Mouse (Mus musculus) gastrocnemius, adult 18-20 months (tissue): ENCODE data around the gene Nxnl1. TPM values are rescaled to one million over a fixed set of nuclear protein-coding genes. Genes with fewer than 3 reads are reported as not detected.
A peak's percentile ranks its signal among the peaks of the same experiment; 100 is the strongest.

Source experiments
- DNase-seq: peaks from one replicate; pipeline ENCODE4 v3.0.0; 2021; ENCODE audit warnings: low spot score
- long read RNA-seq, 2 experiments: library from polyadenylated mRNA; stranded (forward); transcript quantifications; one replicate each; pipeline ENCODE4 v2.0.0; 2021
- total RNA-seq, 2 experiments: library from RNA; stranded (reverse); gene quantifications; 2 replicates each; pipeline ENCODE4 v1.2.3; 2021

Nxnl1 gene
- not detected for total RNA-seq
- long read RNA-seq, experiment 1: 0 reads
- long read RNA-seq, experiment 2: 0 reads

DNA sequence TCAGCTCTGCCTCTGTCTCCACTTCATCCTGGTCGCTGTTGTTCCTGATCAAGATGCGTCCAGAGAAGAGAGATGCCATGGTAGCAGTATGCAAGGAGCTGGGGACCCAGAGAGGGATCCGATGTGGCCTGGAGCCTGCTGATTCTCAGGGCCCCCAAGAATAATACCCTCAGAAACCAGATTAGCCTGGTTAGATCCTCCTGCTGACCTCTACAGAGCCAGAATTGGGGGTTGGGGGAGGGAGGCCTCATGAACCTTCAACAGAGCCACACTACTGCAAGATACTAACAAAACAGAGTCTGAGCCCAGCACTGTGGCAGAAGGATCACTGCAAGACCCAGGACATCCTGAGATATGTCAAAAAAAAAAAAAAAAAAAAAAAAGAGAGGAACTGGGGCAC, at the start of gene Nxnl1:
Gene Nxnl1 (minus strand): TSS at position 101 of the 400 bp plus-strand sequence.
- DNase-seq: no peak

- no peak for DNase-seq
These were observed 47.0 kb upstream of the Nxnl1 start for GRCm38 (mm10) chr8:71613418-71613817.

DNA sequence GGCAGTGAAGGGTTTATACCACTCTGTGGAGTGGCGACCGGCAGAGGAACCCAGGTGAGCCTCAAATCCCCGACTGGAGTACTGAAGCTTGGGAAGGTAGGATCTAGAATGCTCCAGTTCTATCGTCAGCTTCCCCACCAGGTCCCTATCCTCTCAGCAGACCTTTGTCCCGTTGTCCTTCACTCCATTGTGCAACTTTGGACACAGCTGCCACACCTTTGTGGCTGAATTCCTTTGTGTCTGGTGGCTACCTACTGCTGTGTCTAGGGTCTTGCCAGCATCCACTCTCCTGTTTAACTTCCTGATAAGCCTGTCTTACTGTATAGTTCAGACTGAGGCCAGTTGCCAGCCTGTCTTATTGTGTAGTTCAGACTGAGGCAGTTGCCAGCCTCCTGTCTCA, 45.7 kb upstream of the Nxnl1 start:
- no peak for DNase-seq

DNA sequence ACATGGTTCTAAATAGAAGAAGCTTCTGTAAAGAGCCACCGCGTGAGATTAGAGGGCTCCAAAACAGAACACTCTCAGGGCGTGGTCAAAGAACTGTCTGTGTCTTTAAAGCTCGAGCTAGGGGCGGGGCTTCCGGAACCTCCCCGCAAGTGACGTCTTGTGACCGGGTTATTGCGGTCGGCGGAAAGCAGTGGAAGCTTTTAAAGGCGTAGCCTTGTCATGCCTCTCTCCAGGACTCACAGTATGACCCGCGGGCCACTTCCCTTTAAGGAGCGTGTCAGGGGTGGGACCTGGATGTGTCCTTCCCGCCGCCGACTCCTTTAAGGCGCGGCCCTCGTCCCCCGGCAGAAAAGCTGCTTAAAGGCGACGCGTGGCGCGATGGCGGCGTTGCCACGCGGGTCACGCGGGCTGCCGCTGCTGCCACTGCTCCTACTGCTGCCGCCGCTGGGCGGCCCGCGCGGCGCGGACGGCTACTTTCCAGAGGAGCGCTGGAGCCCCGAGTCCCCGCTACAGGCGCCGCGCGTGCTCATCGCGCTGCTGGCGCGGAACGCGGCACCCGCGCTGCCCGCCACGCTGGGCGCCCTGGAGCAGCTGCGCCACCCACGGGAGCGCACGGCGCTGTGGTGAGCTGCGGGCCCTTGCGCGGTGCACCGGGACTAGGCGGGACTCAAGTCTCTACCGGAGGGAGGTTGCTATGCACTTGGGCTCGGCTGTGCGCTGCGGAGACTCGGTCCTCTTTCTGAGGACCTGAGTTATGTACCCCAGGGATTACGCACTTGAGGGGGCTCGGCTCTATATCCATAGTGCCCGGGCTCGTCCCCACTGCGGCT, 44.6 kb upstream of the Nxnl1 start, which contains the start of gene Colgalt1:
Gene Colgalt1 (plus strand): TSS at position 177 of the 830 bp plus-strand sequence.
- peak; percentile 99 for DNase-seq

- no peak for DNase-seq
These were observed 37.6 kb upstream of the Nxnl1 start for GRCm38 (mm10) chr8:71604021-71604420.

DNA sequence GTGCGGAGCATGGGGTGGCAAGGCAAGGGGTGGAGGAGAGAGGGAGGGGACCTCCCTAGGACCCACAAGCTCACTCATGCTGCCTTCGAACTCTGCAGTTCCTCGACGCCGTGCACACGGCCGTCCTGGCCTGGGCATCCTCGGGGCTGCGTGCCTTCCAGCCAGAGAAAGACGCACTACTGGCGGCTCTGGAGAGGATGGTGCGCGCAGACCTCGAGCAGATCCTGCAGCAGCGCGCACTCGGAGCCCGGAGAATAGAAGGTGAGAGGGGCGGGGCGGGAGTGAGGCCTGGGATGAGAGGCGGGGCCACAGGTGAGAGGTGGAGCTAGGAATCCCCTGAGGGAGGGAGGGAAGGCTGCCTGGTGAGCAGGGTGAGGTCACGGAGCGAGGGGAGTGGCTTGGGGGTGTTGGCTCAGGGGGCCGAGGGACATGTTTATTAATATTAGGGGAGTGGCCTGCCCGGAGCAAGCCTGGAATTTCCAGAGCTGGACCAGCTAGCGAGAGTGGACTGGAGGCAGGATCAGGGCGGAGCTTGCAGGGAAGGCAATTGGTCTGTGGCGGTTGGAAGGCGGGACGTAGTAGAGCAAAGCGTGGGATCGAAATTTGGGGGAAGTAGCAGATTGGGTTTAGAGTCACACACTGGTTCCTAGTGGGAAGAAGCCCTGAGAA, 36.4 kb upstream of the Nxnl1 start:
- peak; percentile 78 for DNase-seq

DNA sequence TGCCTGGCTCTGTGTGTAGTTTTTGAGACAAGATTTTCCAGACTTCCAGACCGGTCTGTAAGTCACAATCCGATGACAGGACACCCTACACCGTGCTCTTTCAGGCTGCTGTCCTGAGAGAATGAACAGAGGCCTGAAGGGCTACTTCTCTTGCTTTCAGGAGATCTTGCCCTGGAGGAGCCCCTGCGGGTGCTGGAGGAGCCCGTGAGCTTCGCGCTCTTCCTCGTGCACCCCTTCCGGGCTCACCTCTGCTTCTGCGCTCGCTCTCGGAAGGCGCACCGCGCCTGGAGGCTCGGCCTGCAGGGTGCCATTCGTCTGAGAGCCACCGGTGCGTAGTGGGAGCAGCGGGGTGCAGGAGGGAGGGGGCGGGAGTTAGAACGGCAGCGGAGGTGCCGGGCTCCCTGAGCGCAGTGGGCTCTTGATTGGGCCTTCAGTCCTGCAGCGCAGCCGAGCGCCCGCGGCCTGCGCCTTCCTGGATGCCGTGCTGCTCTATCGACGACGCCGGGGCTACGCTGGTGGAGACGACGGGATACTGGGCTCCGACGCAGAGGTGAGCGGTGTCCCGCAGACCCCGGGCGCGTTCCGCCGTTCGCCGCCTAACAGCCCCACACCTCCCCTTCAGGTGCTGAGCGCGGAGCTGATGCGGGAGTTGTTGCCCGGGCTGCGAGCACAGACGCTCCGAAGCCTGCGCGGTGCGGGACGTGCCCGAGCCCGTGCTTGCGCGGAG, 35.7 kb upstream of the Nxnl1 start:
- no peak for DNase-seq

- no peak for DNase-seq
These were observed 32.4 kb upstream of the Nxnl1 start for GRCm38 (mm10) chr8:71598841-71599240.

GRCm38 (mm10) chr8:71598375-71598774, 32.0 kb upstream of the Nxnl1 start:
- no peak for DNase-seq

- no peak for DNase-seq
These were observed 31.1 kb upstream of the Nxnl1 start, which contains the start of gene Fam129c for GRCm38 (mm10) chr8:71597451-71597850. Fam129c (plus strand) TSS chr8:71597648.

GRCm38 (mm10) chr8:71596798-71597197, 30.4 kb upstream of the Nxnl1 start:
- no peak for DNase-seq

GRCm38 (mm10) chr8:71596384-71596783, 30.0 kb upstream of the Nxnl1 start:
- DNase-seq: no peak

- peak; percentile 86 for DNase-seq
These were observed 29.5 kb upstream of the Nxnl1 start for GRCm38 (mm10) chr8:71595862-71596261.

DNA sequence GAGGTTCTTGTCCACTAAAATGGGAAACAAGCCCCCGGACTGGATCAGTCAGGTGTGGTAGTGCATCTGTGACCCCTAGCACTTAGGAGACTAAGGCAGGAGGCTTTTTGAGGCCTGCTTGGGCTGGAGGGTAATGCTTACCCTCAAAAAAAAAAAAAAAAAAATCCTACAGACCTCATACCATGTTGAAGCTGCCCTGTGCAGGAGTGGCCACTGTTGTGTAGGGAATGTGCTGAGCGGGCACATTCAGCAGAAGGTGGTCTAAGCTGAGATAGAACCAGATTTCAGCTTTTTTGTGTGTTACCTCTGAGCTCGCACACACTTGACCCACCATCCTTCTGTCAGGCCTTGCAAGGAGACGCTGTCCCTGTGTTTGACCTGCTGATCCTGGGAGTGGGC, 27.9 kb upstream of the Nxnl1 start:
- no peak for DNase-seq

DNA sequence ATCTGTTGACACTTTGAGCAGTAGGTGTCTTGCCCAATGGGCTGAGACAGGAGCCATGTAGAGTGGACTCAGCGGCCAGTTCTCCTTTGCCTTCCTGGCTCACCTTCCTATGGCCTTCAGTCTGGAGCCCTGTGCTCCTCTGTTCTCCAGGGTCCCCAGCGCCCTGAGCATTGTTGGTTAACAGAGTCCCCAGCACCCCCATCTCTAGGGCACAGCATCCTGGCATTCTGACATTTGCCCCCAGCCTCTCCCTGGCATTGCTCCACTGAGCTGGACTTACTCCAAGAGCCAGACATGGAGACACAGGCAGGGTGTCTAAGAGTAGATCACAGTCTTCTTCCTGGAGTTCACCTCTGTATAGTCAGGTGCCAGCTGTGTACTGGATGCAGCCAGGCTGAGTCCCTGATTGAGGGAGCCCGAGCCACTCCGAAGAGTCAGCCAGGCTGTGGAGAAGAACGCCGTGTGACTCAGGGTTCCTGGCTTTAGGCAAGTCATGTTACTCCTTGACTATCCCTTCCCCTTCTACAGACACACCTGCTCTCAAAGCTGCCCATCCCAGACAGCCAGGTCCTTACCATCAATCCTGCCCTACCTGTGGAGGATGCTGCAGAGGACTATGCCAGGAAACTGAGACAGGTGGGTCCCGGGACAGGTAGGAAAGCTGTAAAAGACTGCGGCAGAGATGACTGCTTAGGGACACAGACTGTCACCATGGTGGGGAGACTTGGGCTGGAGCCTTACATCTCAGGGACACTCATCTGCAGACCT, 27.3 kb upstream of the Nxnl1 start:
- no peak for DNase-seq

GRCm38 (mm10) chr8:71592374-71593170, 26.2 kb upstream of the Nxnl1 start:
- peak; percentile 80 for DNase-seq

GRCm38 (mm10) chr8:71591471-71592373, 25.3 kb upstream of the Nxnl1 start, which contains the start of gene Pgls:
Pgls (plus strand) TSS chr8:71592176.
- DNase-seq: peak; percentile 94

DNA sequence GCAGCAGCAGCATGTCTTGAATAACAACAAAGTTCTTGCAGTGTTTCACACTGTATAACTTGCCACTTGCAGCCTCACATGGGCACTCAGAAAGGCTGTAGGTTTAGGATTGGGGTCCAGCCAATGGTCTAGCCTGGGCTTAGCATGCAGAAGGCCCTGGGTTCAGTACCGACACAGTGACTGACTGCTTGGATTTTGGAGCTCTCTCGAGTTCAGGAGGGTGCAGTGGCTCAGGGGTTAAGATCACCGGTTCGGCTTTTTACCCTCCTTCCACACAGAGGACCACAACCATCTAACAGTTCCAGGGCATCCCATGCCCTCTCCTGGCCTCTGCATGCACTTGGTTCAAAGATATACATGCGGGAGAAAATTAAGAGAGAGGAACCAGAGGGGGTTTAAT, 24.6 kb upstream of the Nxnl1 start:
- DNase-seq: no peak

DNA sequence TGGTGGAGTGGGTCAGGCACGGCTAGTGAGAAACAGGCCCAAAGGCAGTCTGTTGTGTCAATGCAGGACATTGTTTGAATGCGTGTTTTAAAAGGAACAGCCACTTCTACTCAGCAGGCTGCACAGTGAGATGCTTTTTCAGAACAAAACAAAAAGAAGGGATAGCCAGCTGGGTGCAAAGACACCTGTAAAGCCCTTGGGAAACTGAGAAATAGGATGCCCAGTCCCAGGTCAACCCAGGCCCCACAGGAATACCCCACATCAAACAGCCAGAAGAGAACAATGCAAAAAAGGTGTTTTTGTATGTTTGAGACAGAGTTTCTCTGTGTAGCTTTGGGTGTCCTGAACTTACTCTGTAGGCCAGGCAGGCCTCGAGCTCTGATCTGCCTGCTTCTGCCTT, 22.4 kb upstream of the Nxnl1 start:
- no peak for DNase-seq
